Mouse (Mus musculus) kidney, postnatal 0 days (tissue): Measurements from ENCODE around the gene Ddr2. TPM values are rescaled to one million over a fixed set of nuclear protein-coding genes. Genes with fewer than 3 reads are reported as not detected.

Experiments
- ATAC-seq: fragments of 200-750 bp; cut with Nextera tagmentation; replicated peaks from 2 replicates; pipeline ENCODE4 v1.8.0; 2017; ENCODE audit warnings: low read depth, moderate number of reproducible peaks, moderate TSS enrichment, moderate library complexity; ENCODE audit not compliant: low FRiP score
- DNase-seq: peaks from one replicate; pipeline ENCODE4 v3.0.0-alpha.2; 2016; ENCODE audit warnings: low spot score
- H3K27ac ChIP-seq: fragments of 300-500 bp; sonication (generic); 2 replicates; pipeline ENCODE4 v1.5.1; 2014; ENCODE audit warnings: mild to moderate bottlenecking
- H3K27me3 ChIP-seq: fragments of 300-500 bp; sonication (generic); 2 replicates; pipeline ENCODE4 v1.6.1; 2014; ENCODE audit warnings: low read length, mixed read lengths; ENCODE audit not compliant: insufficient read depth
- H3K36me3 ChIP-seq: fragments of 300-500 bp; sonication (generic); 2 replicates; pipeline ENCODE4 v1.6.1; 2014; ENCODE audit warnings: low read length, mixed read lengths; ENCODE audit not compliant: insufficient read depth
- H3K4me1 ChIP-seq: fragments of 300-500 bp; sonication (generic); replicated peaks from 2 replicates; pipeline ENCODE4 v1.6.1; 2014; ENCODE audit warnings: antibody characterized with exemption, low read length, mixed read lengths; ENCODE audit not compliant: insufficient read depth
- H3K4me2 ChIP-seq: fragments of 300-500 bp; sonication (generic); 2 replicates; pipeline ENCODE4 v1.6.1; 2014; ENCODE audit warnings: mild to moderate bottlenecking, low read length, moderate library complexity, mixed read lengths
- H3K4me3 ChIP-seq: fragments of 300-500 bp; sonication (generic); replicated peaks from 2 replicates; pipeline ENCODE4 v1.5.1; 2014; ENCODE audit warnings: low read depth, low read length
- H3K9ac ChIP-seq: fragments of 300-500 bp; sonication (generic); 2 replicates; pipeline ENCODE4 v1.6.1; 2014; ENCODE audit warnings: low read depth, low read length
- H3K9me3 ChIP-seq: fragments of 300-500 bp; sonication (generic); replicated peaks from 2 replicates; pipeline ENCODE4 v1.6.1; 2016; ENCODE audit warnings: low read length, inconsistent platforms, mixed read lengths
- CTCF ChIP-seq: IDR thresholded peaks from 2 replicates; pipeline ENCODE4 v1.5.1; 2016; ENCODE audit warnings: antibody characterized with exemption, low read depth, mild to moderate bottlenecking, moderate library complexity
- WGBS: fragments of 180-500 bp; shearing (Covaris S2); extraction: QIAGEN DNeasy Blood & Tissue Kit; methylation state at CpG from one replicate; pipeline ENCODE4 v1.1.7; 2014; 5-methylcytosine and 5-hydroxymethylcytosine counted together
- polyA plus RNA-seq: library from polyadenylated mRNA; unstranded; fragments of >200 nt; fragmentation: Nextera tagmentation; extraction: Ambion mirVana; gene quantifications from 2 replicates; pipeline ENCODE4 v1.2.1, GENCODE M21; 2015

Gene Ddr2
- polyA plus RNA-seq, 1 experiment from 2014 or later, result 19.9 TPM

GRCm38 (mm10) chr1:170060214-170060613 is 50.3 kb downstream of the Ddr2 start:
- Histone ChIP-seq H3K27ac (no peak overlapping the region), H3K4me3 (no peak overlapping the region), H3K9me3 (no peaks in the 10 kb centered on the region), H3K9ac (no peak overlapping the region), H3K27me3 (no peaks in the 10 kb centered on the region), H3K4me1 (no peaks in the 10 kb centered on the region), H3K36me3 (no peaks in the 10 kb centered on the region), H3K4me2 (no peak overlapping the region)
- no peak for TF ChIP-seq CTCF
- ATAC-seq (no peak), DNase-seq (no peak)
- 67% methylated on average over 3 of the region's 3 CpGs for WGBS

DNA sequence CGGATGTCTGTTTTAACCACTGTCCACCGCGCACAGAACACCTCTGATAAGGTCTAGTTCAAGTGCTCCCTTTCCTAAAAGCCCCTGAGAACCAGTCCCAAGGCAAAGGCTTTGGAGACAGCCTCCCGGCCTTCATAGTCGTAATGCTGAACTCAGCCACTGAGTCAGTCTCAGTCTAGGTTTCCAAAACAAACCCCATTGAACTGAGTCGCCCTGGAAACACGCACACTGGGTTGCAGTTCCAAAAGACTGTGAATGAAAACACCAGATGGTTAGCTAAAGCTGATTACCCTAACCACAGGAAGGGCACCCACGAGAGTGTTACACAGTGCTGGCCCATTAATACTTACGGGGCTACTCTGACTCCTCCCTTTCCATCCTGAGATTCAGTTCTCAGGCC is 51.2 kb downstream of the Ddr2 start:
- H3K9ac ChIP-seq, result no peak overlapping the region
- DNase-seq, result no peak
- TF ChIP-seq CTCF, result no peak
- no peaks in the 10 kb centered on the region for H3K36me3 ChIP-seq
- H3K9me3 ChIP-seq, result no peaks in the 10 kb centered on the region
- no peak overlapping the region for H3K4me3 ChIP-seq
- 93% methylated on average over 9 of the region's 9 CpGs for WGBS
- H3K27ac ChIP-seq, result no peak overlapping the region
- ATAC-seq, result no peak
- no peaks in the 10 kb centered on the region for H3K27me3 ChIP-seq
- H3K4me1 ChIP-seq, result no peaks in the 10 kb centered on the region
- H3K4me2 ChIP-seq, result no peak overlapping the region

DNA sequence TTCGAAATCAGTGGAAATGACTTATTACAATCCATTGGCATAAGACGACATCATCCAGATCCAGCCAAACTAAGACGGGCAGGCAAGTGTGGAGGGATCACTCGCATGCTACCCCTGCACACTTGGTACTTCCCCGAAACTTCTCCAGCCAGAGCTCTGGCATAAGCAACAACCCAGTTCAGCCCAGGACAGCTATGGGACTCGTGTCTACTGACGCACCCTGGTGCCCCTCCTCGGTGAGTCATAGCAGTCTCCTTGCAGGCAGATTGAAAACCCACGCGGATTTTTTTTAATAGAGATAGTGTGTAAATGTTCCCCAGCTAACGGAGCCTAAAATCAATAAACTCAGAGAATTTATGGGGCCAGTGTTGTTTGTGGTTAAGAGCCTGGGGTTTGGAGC is 52.5 kb downstream of the Ddr2 start:
- ATAC-seq (no peak), DNase-seq (no peak)
- Histone ChIP-seq H3K9ac (no peak overlapping the region), H3K4me1 (no peaks in the 10 kb centered on the region), H3K27ac (no peak overlapping the region), H3K27me3 (no peaks in the 10 kb centered on the region), H3K4me3 (no peak overlapping the region), H3K4me2 (no peak overlapping the region), H3K9me3 (no peaks in the 10 kb centered on the region), H3K36me3 (no peaks in the 10 kb centered on the region)
- whole genome bisulfite sequencing, result 69% methylated on average over 11 of the region's 11 CpGs
- no peak for TF ChIP-seq CTCF

DNA sequence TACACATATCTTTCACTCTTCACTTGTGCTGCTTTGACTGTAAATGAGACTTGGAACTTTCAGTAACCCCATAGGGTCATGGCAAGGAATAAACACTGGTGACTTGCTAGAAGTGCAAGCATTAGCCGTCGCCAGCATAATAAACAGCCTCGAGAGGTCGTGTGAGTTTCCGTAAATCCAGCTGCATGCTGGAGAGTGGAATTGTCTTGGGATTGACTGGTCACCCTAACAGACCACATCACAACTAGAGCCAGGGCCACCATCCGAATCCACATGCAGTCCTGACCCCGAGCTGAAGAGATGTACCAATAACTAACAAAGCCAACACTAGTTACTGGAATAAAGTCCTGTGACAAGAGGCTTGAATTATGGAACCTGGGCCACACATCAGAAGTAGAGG is 53.0 kb downstream of the Ddr2 start:
- Histone ChIP-seq H3K9ac (no peak overlapping the region), H3K4me2 (no peak overlapping the region), H3K27ac (no peak overlapping the region), H3K36me3 (no peaks in the 10 kb centered on the region), H3K9me3 (no peaks in the 10 kb centered on the region), H3K4me3 (no peak overlapping the region), H3K27me3 (no peaks in the 10 kb centered on the region), H3K4me1 (no peaks in the 10 kb centered on the region)
- no peak for TF ChIP-seq CTCF
- WGBS, result 66% methylated on average over 7 of the region's 7 CpGs
- no peak for DNase-seq
- no peak for ATAC-seq

- H3K4me2 ChIP-seq, result no peak overlapping the region
- ATAC-seq, result no peak
- H3K4me1 ChIP-seq, result no peaks in the 10 kb centered on the region
- WGBS, result 72% methylated on average over 3 of the region's 3 CpGs
- H3K4me3 ChIP-seq, result no peak overlapping the region
- H3K36me3 ChIP-seq, result no peaks in the 10 kb centered on the region
- H3K27ac ChIP-seq, result no peak overlapping the region
- no peaks in the 10 kb centered on the region for H3K9me3 ChIP-seq
- H3K27me3 ChIP-seq, result no peaks in the 10 kb centered on the region
- no peak overlapping the region for H3K9ac ChIP-seq
- no peak for TF ChIP-seq CTCF
- DNase-seq, result no peak
Observed at GRCm38 (mm10) chr1:170056921-170057320, 53.6 kb downstream of the Ddr2 start.

DNA sequence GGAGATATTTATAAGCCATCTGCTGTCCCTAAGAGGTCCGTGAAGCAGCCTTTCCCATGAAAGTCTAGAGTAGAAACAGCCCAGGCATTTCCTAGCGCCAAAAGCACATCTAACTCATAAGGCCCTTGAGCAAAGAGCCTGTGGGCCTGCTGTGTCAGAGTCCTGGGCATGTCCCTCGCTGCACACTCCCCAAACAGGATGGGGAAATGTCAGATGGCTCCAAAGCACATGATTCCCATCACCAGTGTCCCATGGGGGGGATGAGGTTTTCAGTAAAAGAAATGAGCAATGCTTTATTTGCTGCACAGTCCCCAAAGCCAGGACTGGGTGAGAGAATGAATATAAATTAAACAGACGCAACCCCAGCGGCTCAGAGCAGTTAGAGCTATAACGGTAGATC is 54.3 kb downstream of the Ddr2 start:
- Histone ChIP-seq H3K4me1 (no peaks in the 10 kb centered on the region), H3K9ac (no peak overlapping the region), H3K27me3 (no peaks in the 10 kb centered on the region), H3K9me3 (no peaks in the 10 kb centered on the region), H3K4me2 (no peak overlapping the region), H3K36me3 (no peaks in the 10 kb centered on the region), H3K4me3 (no peak overlapping the region), H3K27ac (no peak overlapping the region)
- peak; percentile 61 for DNase-seq
- WGBS, result 59% methylated on average over 6 of the region's 6 CpGs
- ATAC-seq, result no peak
- TF ChIP-seq CTCF, result no peak

- no peak for ATAC-seq
- H3K27ac ChIP-seq, result no peak overlapping the region
- H3K27me3 ChIP-seq, result no peaks in the 10 kb centered on the region
- H3K4me2 ChIP-seq, result no peak overlapping the region
- no peak for TF ChIP-seq CTCF
- H3K4me3 ChIP-seq, result no peak overlapping the region
- no peaks in the 10 kb centered on the region for H3K9me3 ChIP-seq
- H3K9ac ChIP-seq, result no peak overlapping the region
- no peak for DNase-seq
- no peaks in the 10 kb centered on the region for H3K36me3 ChIP-seq
- no peaks in the 10 kb centered on the region for H3K4me1 ChIP-seq
- 84% methylated on average over 1 of the region's 1 CpGs for WGBS
Observed at GRCm38 (mm10) chr1:170052469-170053065, 58.0 kb downstream of the Ddr2 start.
